Mouse (Mus musculus) adrenal gland, postnatal 0 days (tissue): ENCODE data around the gene Rpl37a. TPM values are rescaled to one million over a fixed set of nuclear protein-coding genes. Genes with fewer than 3 reads are reported as not detected.

Experiments
- polyA plus RNA-seq: library from polyadenylated mRNA; unstranded; fragments of >200 nt; fragmentation: Nextera tagmentation; extraction: Ambion mirVana; gene quantifications from 2 replicates; pipeline ENCODE4 v1.2.1, GENCODE M21; 2015

Gene Rpl37a
- 2,480 and 3,135 TPM in 2 replicates for polyA plus RNA-seq

GRCm38 (mm10) chr1:72710753-72711653 is at the start of gene Rpl37a:
TSS of gene Rpl37a (plus strand) at chr1:72711290.

GRCm38 (mm10) chr1:72700479-72700878 is 10.6 kb upstream of the Rpl37a start, which contains the start of gene Ankar:
TSS of gene Ankar (minus strand) at chr1:72700579.

Other genes starting within 250 kb of the Rpl37a start
- 1.0 and 4.6 TPM in 2 replicates for gene March4, start 174.4 kb upstream of the Rpl37a start, polyA plus RNA-seq
- 14.0 and 20.8 TPM in 2 replicates for gene Smarcal1, start 128.0 kb upstream of the Rpl37a start, polyA plus RNA-seq
- gene Ankar, start 10.7 kb upstream of the Rpl37a start, polyA plus RNA-seq, result not detected in 2 replicates
- 102 and 146 TPM in 2 replicates for gene Igfbp2, start 113.2 kb downstream of the Rpl37a start, polyA plus RNA-seq
- gene Igfbp5, start 163.6 kb downstream of the Rpl37a start, polyA plus RNA-seq, result 40.6 and 49.4 TPM in 2 replicates